Mouse (Mus musculus): ENCODE results near the gene Mrpl53. TPM values are rescaled to one million over a fixed set of nuclear protein-coding genes. Genes with fewer than 3 reads are reported as not detected.

Gene Mrpl53
- polyA plus RNA-seq, 1 experiment from 2014 or later: 132 TPM

DNA sequence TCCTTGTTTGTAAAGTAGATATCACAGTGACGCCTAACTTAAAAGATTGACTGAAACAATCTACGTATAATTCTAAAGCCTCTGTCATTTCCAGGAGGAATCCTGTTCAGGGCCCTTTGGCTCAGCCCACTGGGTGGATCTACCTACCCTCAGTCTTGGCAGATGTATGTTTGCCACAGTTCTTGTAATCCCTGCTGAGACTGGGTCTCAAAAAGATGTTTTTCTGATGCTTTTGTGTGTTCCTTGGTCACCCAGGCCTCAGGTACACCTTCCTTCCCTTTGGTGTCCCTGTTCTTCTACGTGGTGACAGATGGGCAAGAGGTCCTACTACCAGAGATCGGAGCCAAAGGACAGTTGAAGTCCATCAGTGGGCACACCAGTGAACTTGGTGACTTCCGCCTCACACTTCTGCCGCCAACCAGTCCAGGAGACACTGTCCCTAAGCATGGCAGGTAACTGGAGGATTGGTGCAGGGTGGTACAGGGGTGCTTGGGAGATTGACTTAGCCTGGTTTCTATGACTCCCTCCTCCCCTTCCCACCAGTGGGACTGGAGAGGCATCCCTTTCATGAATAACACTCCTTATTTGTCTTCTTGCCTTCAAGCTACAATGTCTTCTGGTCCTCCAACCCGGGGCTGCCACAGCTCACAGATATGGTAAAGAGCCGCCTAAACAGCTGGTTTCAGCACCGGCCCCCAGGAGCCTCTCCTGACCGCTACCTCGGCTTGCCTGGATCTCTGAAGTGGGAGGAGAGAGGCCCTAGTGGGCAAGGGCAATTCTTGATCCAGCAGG lies 7.7 kb downstream of the Mrpl53 start:
- no peak for ATAC-seq (ENCODE audit: insufficient number of reproducible peaks, insufficient read depth, low FRiP score, low TSS enrichment)
- Histone ChIP-seq H3K4me3 (peak overlapping the region; percentile 71), H3K9ac (peak overlapping the region; percentile 96), H3K36me3 (peaks cover 33% of the 10 kb centered on the region), H3K9me3 (no peaks in the 10 kb centered on the region), H3K4me1 (peaks cover 26% of the 10 kb centered on the region), H3K4me2 (replicated peaks) (peak overlapping the region; percentile 97), H3K27me3 (no peaks in the 10 kb centered on the region), H3K27ac (peak overlapping the region; percentile 83; the same call in 1 of the 2 replicates)
- WGBS: 72% methylated on average over 11 of the region's 11 CpGs

DNA sequence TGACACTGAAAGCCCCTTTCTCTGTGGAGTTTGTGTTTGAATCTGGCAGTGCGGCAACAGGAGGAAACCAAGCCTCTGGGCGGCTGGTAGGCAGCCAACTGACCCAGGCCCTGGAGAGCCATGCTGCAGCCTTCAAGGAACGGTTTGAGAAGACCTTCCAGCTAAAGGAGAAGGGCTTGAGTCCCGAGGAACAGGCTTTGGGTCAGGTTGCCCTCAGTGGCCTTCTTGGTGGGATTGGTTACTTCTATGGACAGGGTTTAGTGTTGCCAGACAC lies 8.3 kb downstream of the Mrpl53 start:
- 0 out of 2 replicates have a peak overlapping the region, but pooled peaks have one; percentile 71 for H3K4me3 ChIP-seq
- ATAC-seq (ENCODE audit: insufficient number of reproducible peaks, insufficient read depth, low FRiP score, low TSS enrichment): no peak
- H3K27ac ChIP-seq: peak overlapping the region; percentile 69; the same call in 1 of the 2 replicates
- H3K4me1 ChIP-seq: peaks cover 26% of the 10 kb centered on the region
- H3K27me3 ChIP-seq: no peaks in the 10 kb centered on the region
- peak overlapping the region; percentile 96; the same call in 1 of the 2 replicates for H3K9ac ChIP-seq
- H3K9me3 ChIP-seq: no peaks in the 10 kb centered on the region
- 84% methylated on average over 4 of the region's 4 CpGs for WGBS
- H3K4me2 ChIP-seq (replicated peaks): peak overlapping the region; percentile 97; the same call in 1 of the 2 replicates
- H3K36me3 ChIP-seq: peaks cover 33% of the 10 kb centered on the region

DNA sequence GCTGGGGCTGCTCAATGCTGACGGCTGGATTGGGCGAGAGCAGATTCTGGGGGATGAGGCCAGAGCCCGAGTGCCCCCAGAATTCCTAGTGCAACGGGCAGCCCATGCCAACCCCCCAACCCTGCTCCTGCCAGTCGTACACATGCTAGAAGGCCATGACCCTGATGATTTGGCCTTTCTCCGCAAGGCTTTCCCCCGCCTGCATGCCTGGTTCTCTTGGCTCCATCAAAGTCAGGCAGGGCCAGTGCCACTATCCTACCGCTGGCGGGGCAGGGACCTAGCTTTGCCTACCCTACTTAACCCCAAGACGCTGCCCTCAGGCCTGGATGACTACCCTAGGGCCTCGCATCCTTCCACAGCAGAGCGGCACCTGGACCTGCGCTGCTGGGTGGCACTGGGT lies 8.8 kb downstream of the Mrpl53 start:
- Histone ChIP-seq H3K27ac (no peak overlapping the region), H3K4me3 (0 out of 2 replicates have a peak overlapping the region, but pooled peaks have one; percentile 1), H3K9ac (no peak overlapping the region), H3K9me3 (no peaks in the 10 kb centered on the region), H3K27me3 (no peaks in the 10 kb centered on the region), H3K4me2 (replicated peaks) (no peak overlapping the region), H3K4me1 (peaks cover 27% of the 10 kb centered on the region), H3K36me3 (peaks cover 33% of the 10 kb centered on the region)
- ATAC-seq (ENCODE audit: insufficient number of reproducible peaks, insufficient read depth, low FRiP score, low TSS enrichment): no peak
- WGBS: 90% methylated on average over 13 of the region's 13 CpGs

DNA sequence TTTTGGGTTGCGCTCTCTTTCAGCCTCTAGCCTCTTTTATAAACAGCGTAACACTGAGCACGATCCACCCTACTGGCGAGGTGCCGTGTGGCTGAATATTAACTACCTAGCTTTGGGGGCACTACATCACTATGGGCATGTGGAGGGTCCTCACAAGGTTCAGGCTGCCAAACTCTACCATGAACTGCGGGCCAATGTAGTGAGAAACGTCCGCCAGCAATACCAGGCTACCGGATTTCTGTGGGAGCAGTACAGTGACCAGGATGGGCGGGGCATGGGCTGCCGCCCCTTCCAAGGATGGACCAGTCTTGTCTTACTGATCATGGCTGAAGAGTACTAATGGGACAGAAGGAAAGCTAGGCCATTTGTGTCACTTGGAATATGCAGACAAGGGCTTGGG lies 9.5 kb downstream of the Mrpl53 start:
- Histone ChIP-seq H3K9ac (no peak overlapping the region), H3K27me3 (no peaks in the 10 kb centered on the region), H3K36me3 (peaks cover 33% of the 10 kb centered on the region), H3K4me2 (replicated peaks) (no peak overlapping the region), H3K9me3 (no peaks in the 10 kb centered on the region), H3K27ac (no peak overlapping the region), H3K4me3 (0 out of 2 replicates have a peak overlapping the region, but pooled peaks have one; percentile 2), H3K4me1 (peaks cover 33% of the 10 kb centered on the region)
- no peak for ATAC-seq (ENCODE audit: insufficient number of reproducible peaks, insufficient read depth, low FRiP score, low TSS enrichment)
- WGBS: 85% methylated on average over 11 of the region's 11 CpGs

DNA sequence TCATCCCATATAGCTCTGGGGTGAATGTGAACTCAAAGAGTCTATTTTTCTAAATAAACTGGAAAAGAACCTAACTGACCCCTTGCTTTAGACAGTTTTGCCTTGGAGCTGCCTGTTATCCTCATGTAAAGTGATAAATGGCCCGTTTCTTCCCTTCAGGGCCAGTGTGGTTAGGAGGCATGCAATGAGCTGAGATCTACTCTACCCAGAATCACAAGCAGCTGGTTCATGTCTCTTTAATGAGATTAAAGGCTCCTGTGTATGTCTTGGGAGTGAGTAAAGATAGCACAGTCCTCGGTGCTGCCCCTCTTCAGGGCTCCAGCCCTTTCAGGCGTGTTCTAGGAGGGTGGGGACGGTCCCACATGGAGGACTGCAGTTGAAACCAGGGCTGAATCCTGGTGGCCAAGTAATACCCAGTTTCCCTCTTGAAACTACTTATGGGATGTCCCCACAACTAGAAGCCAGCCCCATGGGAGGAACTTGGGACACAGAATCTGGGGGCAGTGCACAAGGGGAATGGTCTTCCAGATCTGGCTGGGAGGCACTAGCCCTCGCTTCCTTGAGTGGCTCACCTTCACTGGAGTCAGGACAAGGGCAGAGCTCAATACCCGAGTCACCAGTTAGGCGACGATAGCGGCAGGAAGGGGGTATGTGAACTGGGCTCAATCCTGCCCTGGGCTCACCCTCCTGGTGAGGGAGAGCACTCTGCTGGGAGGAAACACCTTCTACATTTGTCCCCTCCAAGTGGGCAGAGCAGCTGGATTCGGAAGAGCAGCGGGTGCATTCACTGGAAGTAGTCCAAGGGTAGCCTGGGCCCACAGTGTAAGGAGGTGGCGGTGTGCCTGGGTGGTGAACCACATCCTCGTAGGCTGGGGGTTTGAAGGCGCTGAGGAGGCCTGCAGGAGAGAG lies 10.2 kb downstream of the Mrpl53 start:
- Histone ChIP-seq H3K36me3 (peaks cover 33% of the 10 kb centered on the region), H3K4me3 (0 out of 2 replicates have a peak overlapping the region, but pooled peaks have one; percentile 66), H3K27me3 (no peaks in the 10 kb centered on the region), H3K4me1 (peaks cover 39% of the 10 kb centered on the region), H3K9me3 (no peaks in the 10 kb centered on the region), H3K4me2 (replicated peaks) (peak overlapping the region; percentile 85), H3K27ac (peak overlapping the region; percentile 87; the same call in 1 of the 2 replicates), H3K9ac (peak overlapping the region; percentile 24; the same call in 1 of the 2 replicates)
- WGBS: 85% methylated on average over 14 of the region's 14 CpGs
- ATAC-seq (ENCODE audit: insufficient number of reproducible peaks, insufficient read depth, low FRiP score, low TSS enrichment): no peak

DNA sequence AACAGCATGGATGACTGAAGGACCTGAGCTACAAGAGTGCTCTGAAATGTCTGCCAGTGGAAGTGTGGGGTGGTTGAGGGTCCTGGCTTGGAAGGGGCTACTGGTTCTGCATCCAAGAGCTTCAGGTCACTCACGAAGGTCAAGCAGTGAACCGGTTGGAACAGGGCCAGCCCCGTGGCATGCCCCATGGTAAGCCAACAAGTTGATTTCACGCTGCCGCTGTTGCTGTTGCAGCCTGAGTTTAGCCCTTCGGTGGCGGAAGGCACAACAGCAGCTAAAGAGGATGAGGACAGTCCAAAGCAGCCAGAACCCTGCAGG lies 10.9 kb downstream of the Mrpl53 start:
- peaks cover 42% of the 10 kb centered on the region for H3K4me1 ChIP-seq
- H3K27ac ChIP-seq: 0 out of 2 replicates have a peak overlapping the region, but pooled peaks have one; percentile 87
- no peak for ATAC-seq (ENCODE audit: insufficient number of reproducible peaks, insufficient read depth, low FRiP score, low TSS enrichment)
- peak overlapping the region; percentile 66 for H3K4me3 ChIP-seq
- H3K27me3 ChIP-seq: no peaks in the 10 kb centered on the region
- no peaks in the 10 kb centered on the region for H3K9me3 ChIP-seq
- H3K9ac ChIP-seq: peak overlapping the region; percentile 77
- WGBS: 75% methylated on average over 7 of the region's 7 CpGs
- H3K36me3 ChIP-seq: peaks cover 33% of the 10 kb centered on the region
- H3K4me2 ChIP-seq (replicated peaks): peak overlapping the region; percentile 85

DNA sequence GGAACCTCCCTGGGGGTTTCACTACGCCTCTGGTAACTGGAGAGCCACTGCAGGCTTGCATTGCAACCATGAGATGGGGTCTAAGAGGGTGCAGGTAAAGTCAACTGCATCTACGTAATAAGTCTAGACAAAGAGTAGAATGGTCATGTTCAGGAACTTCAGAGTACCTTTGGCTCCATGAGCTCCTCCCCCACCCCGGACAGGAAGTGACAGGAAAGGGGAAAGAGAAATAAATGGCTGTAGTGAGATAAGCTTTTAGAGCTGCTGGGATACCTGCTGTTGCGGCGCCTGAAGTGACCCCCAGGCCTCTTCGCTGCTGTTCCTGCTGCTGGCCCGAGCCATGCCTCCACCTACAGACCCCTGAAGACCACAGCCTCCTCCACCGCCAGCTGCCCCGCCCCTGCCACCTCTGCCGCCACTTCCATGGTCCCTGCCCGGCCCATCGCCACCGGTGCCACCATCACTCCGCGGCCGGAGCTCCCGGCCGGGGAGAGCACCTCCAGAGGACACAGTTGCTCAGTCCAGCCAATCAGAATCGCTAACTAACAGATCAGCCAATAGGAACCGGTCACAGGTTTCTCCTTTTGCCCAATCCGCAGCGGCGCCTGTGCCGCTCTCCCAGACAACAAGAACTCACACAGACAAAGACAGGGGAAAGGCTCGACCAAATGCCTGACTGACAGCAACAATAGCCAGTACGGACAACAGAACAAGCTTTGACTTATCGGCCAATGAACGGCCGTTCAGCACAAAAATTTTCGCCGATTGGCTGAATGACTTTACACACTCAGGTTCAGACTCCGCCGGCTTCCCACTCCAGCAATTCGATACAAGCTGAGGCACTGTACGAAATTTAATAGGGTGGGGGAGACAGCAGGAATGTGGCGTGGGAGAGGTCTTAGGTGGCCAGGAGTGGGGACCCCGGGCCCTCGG lies 12.4 kb downstream of the Mrpl53 start, which contains the start of gene Wbp1:
Gene Wbp1, minus strand, starts transcription at position 630 of the 933 bp plus-strand sequence.
- Histone ChIP-seq H3K36me3 (peaks cover 33% of the 10 kb centered on the region), H3K4me2 (replicated peaks) (peak within 1 kb of the TSS; percentile 85), H3K9ac (peak within 1 kb of the TSS; percentile 92), H3K9me3 (no peaks in the 10 kb centered on the region), H3K4me1 (peaks cover 42% of the 10 kb centered on the region), H3K27me3 (no peaks in the 10 kb centered on the region), H3K4me3 (peak within 1 kb of the TSS; percentile 66), H3K27ac (peak within 1 kb of the TSS; percentile 100)
- under 1% methylated on average over 37 of the region's 38 CpGs for WGBS
- ATAC-seq (ENCODE audit: insufficient number of reproducible peaks, insufficient read depth, low FRiP score, low TSS enrichment): peak; percentile 96

DNA sequence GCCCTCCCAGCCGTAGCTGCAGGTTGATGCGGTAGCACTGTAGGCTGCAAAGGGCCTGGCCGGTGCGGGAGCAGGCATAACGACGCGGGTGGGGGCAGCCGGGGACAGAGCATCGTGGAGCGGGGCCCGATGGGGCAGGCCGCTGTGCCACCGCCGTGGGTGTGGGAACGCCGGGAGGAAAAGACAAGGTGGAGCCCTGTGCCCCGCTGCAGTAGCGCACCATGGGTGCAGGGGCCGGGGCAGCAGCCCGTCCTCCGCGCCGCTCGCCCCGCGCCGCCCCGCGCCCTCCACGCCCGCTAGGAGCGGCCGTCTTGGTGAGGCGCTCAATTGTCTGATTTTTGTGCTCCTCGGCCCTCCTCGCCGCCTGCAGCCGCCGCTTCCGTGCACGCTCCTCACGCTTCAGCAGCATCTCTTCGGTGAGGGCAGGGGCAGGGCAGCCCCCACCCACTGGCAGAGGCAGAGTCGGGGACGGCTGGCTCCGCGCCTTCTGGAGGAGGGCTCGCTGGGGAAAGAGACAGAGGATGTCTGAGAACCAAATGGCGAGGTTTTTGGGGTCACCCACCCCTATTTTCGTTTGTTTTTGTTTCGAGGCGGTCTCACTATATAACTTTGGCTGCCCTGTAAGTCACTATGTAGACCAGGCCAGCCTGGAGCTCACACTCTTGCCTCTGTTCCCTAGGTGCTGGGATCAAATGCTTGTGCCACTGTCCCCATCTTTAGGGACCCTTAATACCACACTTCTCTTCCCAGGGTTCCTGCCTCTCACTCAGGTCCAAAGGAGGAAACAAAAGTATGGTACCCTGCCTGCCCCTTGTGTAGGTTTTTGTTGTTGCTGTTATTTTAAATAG lies 13.2 kb downstream of the Mrpl53 start:
- H3K4me1 ChIP-seq: peaks cover 36% of the 10 kb centered on the region
- no peak for ATAC-seq (ENCODE audit: insufficient number of reproducible peaks, insufficient read depth, low FRiP score, low TSS enrichment)

DNA sequence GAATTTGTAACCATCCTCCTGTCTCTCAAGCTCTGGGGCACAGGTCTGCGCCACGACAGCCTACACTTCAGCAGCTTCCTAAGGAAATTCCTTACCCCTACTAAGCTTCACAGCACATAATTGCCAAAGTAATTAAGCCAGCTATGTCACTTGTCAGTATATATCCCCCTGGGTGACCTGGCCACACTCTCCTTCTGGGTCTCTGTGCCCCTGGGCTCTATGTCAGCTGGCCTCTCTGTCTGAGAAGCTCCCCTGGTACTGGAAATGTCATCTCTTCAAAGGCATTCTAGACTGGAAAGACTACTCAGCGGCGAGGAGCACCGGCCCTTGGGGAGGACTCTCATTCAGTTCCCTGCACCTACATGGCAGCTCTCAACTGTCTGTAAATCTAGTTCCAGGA lies 14.1 kb downstream of the Mrpl53 start:
- Histone ChIP-seq H3K36me3 (peaks cover 19% of the 10 kb centered on the region), H3K4me3 (peak overlapping the region; percentile 66), H3K9me3 (no peaks in the 10 kb centered on the region), H3K4me2 (replicated peaks) (peak overlapping the region; percentile 85), H3K4me1 (peaks cover 36% of the 10 kb centered on the region), H3K27ac (peak overlapping the region; percentile 100; the same call in 1 of the 2 replicates), H3K9ac (peak overlapping the region; percentile 92; the same call in 1 of the 2 replicates), H3K27me3 (no peaks in the 10 kb centered on the region)
- WGBS: 69% methylated on average over 5 of the region's 5 CpGs
- ATAC-seq (ENCODE audit: insufficient number of reproducible peaks, insufficient read depth, low FRiP score, low TSS enrichment): no peak

More for the DNA sequence above, 13.2 kb downstream of the Mrpl53 start:
- peak overlapping the region; percentile 85 for H3K4me2 ChIP-seq (replicated peaks)
- no peaks in the 10 kb centered on the region for H3K27me3 ChIP-seq
- under 1% methylated on average over 52 of the region's 52 CpGs for WGBS
- H3K4me3 ChIP-seq: peak overlapping the region; percentile 66
- peaks cover 28% of the 10 kb centered on the region for H3K36me3 ChIP-seq
- peak overlapping the region; percentile 92 for H3K9ac ChIP-seq
- peak overlapping the region; percentile 100 for H3K27ac ChIP-seq
- no peaks in the 10 kb centered on the region for H3K9me3 ChIP-seq

DNA sequence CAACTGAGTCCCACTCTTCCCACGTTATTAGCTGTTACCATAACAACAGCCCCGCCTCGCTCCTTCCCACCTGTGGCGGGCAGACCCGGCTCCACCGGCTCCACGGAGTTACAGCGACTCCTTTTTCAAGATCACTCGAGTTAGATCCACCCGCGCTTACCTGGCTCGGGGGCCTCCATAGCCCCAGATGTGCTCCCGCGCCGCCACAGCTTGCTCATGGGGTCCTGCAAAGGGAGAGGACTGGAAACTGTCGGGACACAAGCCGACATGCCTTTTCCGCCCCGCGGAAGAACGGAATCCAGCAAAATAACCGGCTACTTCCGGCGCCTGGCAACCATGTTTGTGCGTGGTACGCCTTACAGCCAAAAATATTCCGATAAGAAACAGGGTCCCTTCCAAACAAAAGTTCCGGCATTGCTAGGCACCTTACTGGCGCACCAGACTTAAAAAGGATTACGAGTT lies 16.0 kb downstream of the Mrpl53 start:
- H3K4me3 ChIP-seq: peak overlapping the region; percentile 73
- no peak for ATAC-seq (ENCODE audit: insufficient number of reproducible peaks, insufficient read depth, low FRiP score, low TSS enrichment)
- H3K36me3 ChIP-seq: 0 out of 2 replicates have a peak, but pooled peaks cover under 1% of the 10 kb centered on the region
- peak overlapping the region; percentile 70 for H3K27ac ChIP-seq
- H3K9ac ChIP-seq: peak overlapping the region; percentile 69
- under 1% methylated on average over 30 of the region's 30 CpGs for WGBS
- H3K4me1 ChIP-seq: peaks cover 30% of the 10 kb centered on the region
- no peaks in the 10 kb centered on the region for H3K9me3 ChIP-seq
- H3K4me2 ChIP-seq (replicated peaks): peak overlapping the region; percentile 90
- H3K27me3 ChIP-seq: no peaks in the 10 kb centered on the region

Data from embryonic facial prominence, embryonic 12.5 days (tissue).